Mouse (Mus musculus): Measurements from ENCODE around the gene Pagr1a. TPM values are rescaled to one million over a fixed set of nuclear protein-coding genes. Genes with fewer than 3 reads are reported as not detected.

Pagr1a gene
- total and polyA plus RNA-seq, 2 experiments from 2014 or later, result 19.2 to 31.6 TPM

GRCm38 (mm10) chr7:127024755-127025555 lies 7.8 kb upstream of the Pagr1a start:
- peak overlapping the region; percentile 98 for H3K9ac ChIP-seq
- peak; percentile 88 for DNase-seq
- ATAC-seq, result peak; percentile 50
- peaks cover 17% of the 10 kb centered on the region for H3K36me3 ChIP-seq (ENCODE audit: insufficient read depth)
- TF ChIP-seq CTCF (IDR thresholded peaks at IDR 0.05; ENCODE audit: low read depth), result peak; percentile 86
- H3K27me3 ChIP-seq (ENCODE audit: insufficient read depth, low read length), result no peaks in the 10 kb centered on the region
- under 1% methylated on average over 30 of the region's 30 CpGs for WGBS
- peak overlapping the region; percentile 99 for H3K27ac ChIP-seq (ENCODE audit: low read depth, low read length)
- H3K4me2 ChIP-seq (ENCODE audit: low read depth), result peak overlapping the region; percentile 87
- H3K4me1 ChIP-seq (ENCODE audit: insufficient read depth), result peaks cover 35% of the 10 kb centered on the region
- peak overlapping the region; percentile 97 for H3K4me3 ChIP-seq (ENCODE audit: low read depth, low read length)
- H3K9me3 ChIP-seq (ENCODE audit: low read length), result no peaks in the 10 kb centered on the region

- peaks cover 17% of the 10 kb centered on the region for H3K36me3 ChIP-seq (ENCODE audit: insufficient read depth)
- H3K4me3 ChIP-seq (ENCODE audit: low read depth, low read length), result peak overlapping the region; percentile 97
- H3K4me2 ChIP-seq (ENCODE audit: low read depth), result peak overlapping the region; percentile 87
- no peak for TF ChIP-seq CTCF (IDR thresholded peaks at IDR 0.05; ENCODE audit: low read depth)
- H3K4me1 ChIP-seq (ENCODE audit: insufficient read depth), result peaks cover 44% of the 10 kb centered on the region
- ATAC-seq (no peak), DNase-seq (no peak)
- no peaks in the 10 kb centered on the region for H3K9me3 ChIP-seq (ENCODE audit: low read length)
- peak overlapping the region; percentile 99; the same call in 1 of the 2 replicates for H3K27ac ChIP-seq (ENCODE audit: low read depth, low read length)
- WGBS, result 11% methylated on average over 19 of the region's 19 CpGs
- H3K9ac ChIP-seq, result peak overlapping the region; percentile 98
- H3K27me3 ChIP-seq (ENCODE audit: insufficient read depth, low read length), result no peaks in the 10 kb centered on the region
Measured at GRCm38 (mm10) chr7:127023896-127024690, 6.9 kb upstream of the Pagr1a start.

GRCm38 (mm10) chr7:127023272-127023691 lies 6.1 kb upstream of the Pagr1a start:
- ATAC-seq, result no peak
- 70% methylated on average over 13 of the region's 13 CpGs for WGBS
- no peak for TF ChIP-seq CTCF (IDR thresholded peaks at IDR 0.05; ENCODE audit: low read depth)
- Histone ChIP-seq H3K4me1 (ENCODE audit: insufficient read depth) (peaks cover 50% of the 10 kb centered on the region), H3K9ac (no peak overlapping the region), H3K4me3 (ENCODE audit: low read depth, low read length) (no peak overlapping the region), H3K9me3 (ENCODE audit: low read length) (no peaks in the 10 kb centered on the region), H3K27me3 (ENCODE audit: insufficient read depth, low read length) (no peaks in the 10 kb centered on the region), H3K4me2 (ENCODE audit: low read depth) (peak overlapping the region; percentile 87), H3K27ac (ENCODE audit: low read depth, low read length) (no peak overlapping the region), H3K36me3 (ENCODE audit: insufficient read depth) (peaks cover 17% of the 10 kb centered on the region)
- DNase-seq, result no peak

- Histone ChIP-seq H3K27me3 (ENCODE audit: insufficient read depth, low read length) (no peaks in the 10 kb centered on the region), H3K36me3 (ENCODE audit: insufficient read depth) (peaks cover 17% of the 10 kb centered on the region), H3K4me1 (ENCODE audit: insufficient read depth) (peaks cover 50% of the 10 kb centered on the region), H3K4me2 (ENCODE audit: low read depth) (peak overlapping the region; percentile 87; the same call in 1 of the 2 replicates), H3K4me3 (ENCODE audit: low read depth, low read length) (no peak overlapping the region), H3K9me3 (ENCODE audit: low read length) (no peaks in the 10 kb centered on the region), H3K9ac (no peak overlapping the region), H3K27ac (ENCODE audit: low read depth, low read length) (no peak overlapping the region)
- ATAC-seq, result no peak
- no peak for DNase-seq
- WGBS, result 69% methylated on average over 7 of the region's 7 CpGs
- TF ChIP-seq CTCF (IDR thresholded peaks at IDR 0.05; ENCODE audit: low read depth), result no peak
Measured at GRCm38 (mm10) chr7:127022528-127023271, 5.5 kb upstream of the Pagr1a start.

- peaks cover 17% of the 10 kb centered on the region for H3K36me3 ChIP-seq (ENCODE audit: insufficient read depth)
- WGBS, result 32% methylated on average over 5 of the region's 5 CpGs
- 0 out of 2 replicates have a peak, but pooled peaks have one; percentile 0 for TF ChIP-seq CTCF (IDR thresholded peaks at IDR 0.05; ENCODE audit: low read depth)
- no peaks in the 10 kb centered on the region for H3K9me3 ChIP-seq (ENCODE audit: low read length)
- H3K4me3 ChIP-seq (ENCODE audit: low read depth, low read length), result peak overlapping the region; percentile 46
- peak overlapping the region; percentile 88 for H3K4me2 ChIP-seq (ENCODE audit: low read depth)
- peak overlapping the region; percentile 71 for H3K9ac ChIP-seq
- no peak for ATAC-seq
- H3K27ac ChIP-seq (ENCODE audit: low read depth, low read length), result peak overlapping the region; percentile 86
- no peaks in the 10 kb centered on the region for H3K27me3 ChIP-seq (ENCODE audit: insufficient read depth, low read length)
- DNase-seq, result peak; percentile 59
- H3K4me1 ChIP-seq (ENCODE audit: insufficient read depth), result peaks cover 50% of the 10 kb centered on the region
Measured at GRCm38 (mm10) chr7:127021563-127022527, 4.7 kb upstream of the Pagr1a start.

Measured in forebrain, postnatal 0 days (tissue).